Mouse (Mus musculus) cortical plate, adult 2 months (tissue): ENCODE results near the gene Sstr1.

Experiments
- CTCF ChIP-seq: fragments of 200-500 bp; IDR thresholded peaks from 2 replicates; pipeline ENCODE4 v1.5.1; 2011; ENCODE audit warnings: mild to moderate bottlenecking, control low read depth, low read length; ENCODE audit not compliant: insufficient read depth; ENCODE audit errors: extremely low read depth
- POLR2A ChIP-seq: fragments of 200-500 bp; IDR thresholded peaks from 2 replicates; pipeline ENCODE4 v1.6.1; 2011; ENCODE audit warnings: mild to moderate bottlenecking, low read length, control low read depth; ENCODE audit not compliant: insufficient read depth; ENCODE audit errors: extremely low read depth

DNA sequence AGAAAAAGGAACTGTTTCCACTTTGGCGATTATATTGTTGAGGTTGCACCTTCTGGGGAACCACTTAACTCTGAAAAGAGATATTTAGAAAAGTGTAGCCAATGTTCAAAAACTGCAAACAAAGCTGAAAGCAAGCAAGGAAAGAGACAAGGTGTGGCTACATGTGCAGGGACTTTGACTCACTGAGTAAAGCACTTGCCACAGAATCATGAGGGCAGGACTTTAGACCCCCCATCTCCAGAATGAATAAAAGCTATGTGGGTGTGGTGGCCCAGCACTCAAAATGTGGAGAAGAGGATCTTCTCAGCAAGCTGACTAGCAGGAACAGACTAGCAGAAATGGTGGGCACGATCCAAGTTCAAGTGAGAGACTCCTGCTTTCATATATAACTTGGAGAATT, 20.9 kb downstream of the Sstr1 start:
- TF ChIP-seq CTCF (no peak), POLR2A (no peak)
